Comparison of ENCODE assay signal across 21 mouse cellular contexts in the genomic region with DNA sequence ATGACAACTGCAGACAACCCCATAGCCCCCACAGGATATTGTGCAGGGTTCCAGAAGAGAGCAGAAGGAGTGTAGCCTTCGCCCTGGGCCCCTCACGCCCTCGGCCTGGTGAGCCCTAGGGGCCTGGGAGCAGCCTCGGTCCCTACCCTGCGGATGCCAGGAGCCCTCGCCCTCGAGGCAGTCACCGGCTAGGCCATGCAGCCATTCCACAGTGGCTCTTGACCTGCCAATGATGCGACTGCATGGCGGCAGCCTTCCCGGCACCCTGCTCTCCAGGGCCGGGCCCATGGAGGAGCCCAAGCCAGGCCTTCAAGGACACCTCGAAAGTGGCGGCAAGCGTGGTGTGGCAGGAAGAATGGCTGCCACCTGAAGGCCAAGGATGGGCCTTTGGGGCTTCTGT.
A peak's percentile ranks its signal among the peaks of the same experiment; 100 is the strongest.
DNase-seq lines count a peak whose midpoint lies in the region; ATAC-seq lines count a peak whose summit lies in the region.
"Had no signal": no experiment of that assay in that cellular context is flagged by ENCODE, and none has a peak within 500 bp of the region (broad histone marks: within the 10 kb centered on the region; RNA-seq: fewer than 3 reads in every experiment).

No protein-coding gene starts in this region.

- H3K27ac ChIP-seq in heart, embryonic 16.5 days (ENCODE audit: low read length): no peak overlapping the region
- H3K27ac ChIP-seq in limb, embryonic 12.5 days: no peak overlapping the region
- no peak overlapping the region for H3K27ac ChIP-seq in limb, embryonic 10.5 days
- no peak overlapping the region for H3K27ac ChIP-seq in embryonic facial prominence, embryonic 13.5 days
- H3K27ac ChIP-seq in midbrain, embryonic 14.5 days (replicated peaks; ENCODE audit: low read depth, low read length): no peak overlapping the region
- H3K27ac ChIP-seq: forebrain, embryonic 12.5 days; heart, adult 2 months; neural tube, embryonic 12.5 days; stomach, embryonic 15.5 days had no signal

- no peaks in the 10 kb centered on the region for H3K4me1 ChIP-seq in heart, embryonic 16.5 days (ENCODE audit: control insufficient read depth, insufficient read depth, low read length)
- no peaks in the 10 kb centered on the region for H3K4me1 ChIP-seq in limb, embryonic 12.5 days (replicated peaks)
- no peaks in the 10 kb centered on the region for H3K4me1 ChIP-seq in limb, embryonic 10.5 days
- H3K4me1 ChIP-seq in embryonic facial prominence, embryonic 13.5 days: no peaks in the 10 kb centered on the region
- H3K4me1 ChIP-seq in midbrain, embryonic 14.5 days (ENCODE audit: control insufficient read depth, insufficient read depth, low read length): no peaks in the 10 kb centered on the region
- H3K4me1 ChIP-seq: forebrain, embryonic 12.5 days; neural tube, embryonic 12.5 days; stomach, embryonic 15.5 days had no signal

- no peak for DNase-seq in heart, postnatal 14 days
- DNase-seq in limb, embryonic 10.5 days (ENCODE audit: low spot score): no peak
- no peak for DNase-seq in midbrain, embryonic 14.5 days
- no peak for DNase-seq in embryo, embryonic 10.5 days (ENCODE audit: low spot score)
- DNase-seq in adrenal gland, postnatal 25 days: no peak
- DNase-seq: adrenal gland, postnatal 36 days; B cell, adult 2 months; cerebellum, adult 8-10 months; gastrocnemius, postnatal 10 days; heart, adult 2 months; kidney, adult 2 months; lung, adult 18-20 months; lung, postnatal 4 days; spleen, adult 18-20 months; thymus, postnatal 14 days had no signal

- no peaks in the 10 kb centered on the region for H3K27me3 ChIP-seq in heart, embryonic 16.5 days (ENCODE audit: control insufficient read depth, insufficient read depth, low read length)
- no peaks in the 10 kb centered on the region for H3K27me3 ChIP-seq in limb, embryonic 12.5 days
- H3K27me3 ChIP-seq in limb, embryonic 10.5 days (ENCODE audit: low read depth, poor library complexity, severe bottlenecking): no peaks in the 10 kb centered on the region
- H3K27me3 ChIP-seq in embryonic facial prominence, embryonic 13.5 days: no peaks in the 10 kb centered on the region
- no peaks in the 10 kb centered on the region for H3K27me3 ChIP-seq in midbrain, embryonic 14.5 days (ENCODE audit: control insufficient read depth, insufficient read depth, low read length)
- H3K27me3 ChIP-seq: forebrain, embryonic 12.5 days; neural tube, embryonic 12.5 days; stomach, embryonic 15.5 days had no signal

- no peak overlapping the region for H3K4me3 ChIP-seq in heart, embryonic 16.5 days (ENCODE audit: low read length)
- H3K4me3 ChIP-seq in limb, embryonic 12.5 days (replicated peaks): no peak overlapping the region
- no peak overlapping the region for H3K4me3 ChIP-seq in limb, embryonic 10.5 days
- H3K4me3 ChIP-seq in embryonic facial prominence, embryonic 13.5 days: no peak overlapping the region
- no peak overlapping the region for H3K4me3 ChIP-seq in midbrain, embryonic 14.5 days (replicated peaks; ENCODE audit: low read depth, low read length)
- H3K4me3 ChIP-seq: forebrain, embryonic 12.5 days; heart, adult 2 months; neural tube, embryonic 12.5 days; stomach, embryonic 15.5 days had no signal

- ATAC-seq in heart, embryonic 16.5 days (replicated peaks; ENCODE audit: extremely low read depth, insufficient read depth, low FRiP score): 0 out of 2 replicates have a peak, but pooled peaks have one; percentile 32
- 0 out of 2 replicates have a peak, but pooled peaks have one; percentile 30 for ATAC-seq in limb, embryonic 12.5 days (ENCODE audit: insufficient number of reproducible peaks, insufficient read depth, low FRiP score, low TSS enrichment, low read depth)
- peak; percentile 22; the same call in 1 of the 2 replicates for ATAC-seq in embryonic facial prominence, embryonic 13.5 days (ENCODE audit: insufficient number of reproducible peaks, insufficient read depth, low FRiP score, low TSS enrichment, low read depth)
- ATAC-seq in midbrain, embryonic 14.5 days (ENCODE audit: low FRiP score, low TSS enrichment): peak; percentile 28; the same call in 1 of the 2 replicates

- peaks cover 52% of the 10 kb centered on the region for H3K9me3 ChIP-seq in heart, embryonic 16.5 days (replicated peaks; ENCODE audit: control insufficient read depth, low read length)
- peaks cover 84% of the 10 kb centered on the region for H3K9me3 ChIP-seq in limb, embryonic 12.5 days
- peaks cover 58% of the 10 kb centered on the region for H3K9me3 ChIP-seq in limb, embryonic 10.5 days (replicated peaks)
- H3K9me3 ChIP-seq in embryonic facial prominence, embryonic 13.5 days: peaks cover 74% of the 10 kb centered on the region
- peaks cover 78% of the 10 kb centered on the region for H3K9me3 ChIP-seq in midbrain, embryonic 14.5 days (ENCODE audit: control insufficient read depth, low read length)

- H3K9ac ChIP-seq in heart, embryonic 16.5 days (ENCODE audit: low read length): no peak overlapping the region
- H3K9ac ChIP-seq in limb, embryonic 12.5 days (replicated peaks): no peak overlapping the region
- no peak overlapping the region for H3K9ac ChIP-seq in embryonic facial prominence, embryonic 13.5 days
- no peak overlapping the region for H3K9ac ChIP-seq in midbrain, embryonic 14.5 days (replicated peaks; ENCODE audit: low read length)
- H3K9ac ChIP-seq: forebrain, embryonic 12.5 days; neural tube, embryonic 12.5 days; stomach, embryonic 15.5 days had no signal

- intact Hi-C loops in heart, postnatal 14 days (cut with DNase I): no loop called here

- H3K4me2 ChIP-seq in heart, embryonic 16.5 days (ENCODE audit: low read depth, low read length): no peak overlapping the region
- no peak overlapping the region for H3K4me2 ChIP-seq in limb, embryonic 12.5 days
- no peak overlapping the region for H3K4me2 ChIP-seq in embryonic facial prominence, embryonic 13.5 days
- H3K4me2 ChIP-seq in midbrain, embryonic 14.5 days (ENCODE audit: low read length): no peak overlapping the region
- H3K4me2 ChIP-seq: forebrain, embryonic 12.5 days; neural tube, embryonic 12.5 days; stomach, embryonic 15.5 days had no signal

- 81% methylated on average over 15 of the region's 15 CpGs for WGBS in heart, embryonic 16.5 days
- WGBS in limb, embryonic 12.5 days: 90% methylated on average over 15 of the region's 15 CpGs
- WGBS in limb, embryonic 10.5 days: 90% methylated on average over 15 of the region's 15 CpGs
- 90% methylated on average over 15 of the region's 15 CpGs for WGBS in embryonic facial prominence, embryonic 13.5 days
- WGBS in midbrain, embryonic 14.5 days: 90% methylated on average over 15 of the region's 15 CpGs

- no peaks in the 10 kb centered on the region for H3K36me3 ChIP-seq in heart, embryonic 16.5 days (ENCODE audit: control insufficient read depth, insufficient read depth)
- no peaks in the 10 kb centered on the region for H3K36me3 ChIP-seq in limb, embryonic 12.5 days
- no peaks in the 10 kb centered on the region for H3K36me3 ChIP-seq in limb, embryonic 10.5 days
- no peaks in the 10 kb centered on the region for H3K36me3 ChIP-seq in embryonic facial prominence, embryonic 13.5 days
- H3K36me3 ChIP-seq in midbrain, embryonic 14.5 days (ENCODE audit: control insufficient read depth, insufficient read depth, low read length): no peaks in the 10 kb centered on the region
- H3K36me3 ChIP-seq: forebrain, embryonic 12.5 days; neural tube, embryonic 12.5 days; stomach, embryonic 15.5 days had no signal
